Mouse (Mus musculus): ENCODE data around the gene Ppp1r37. TPM values are rescaled to one million over a fixed set of nuclear protein-coding genes. Genes with fewer than 3 reads are reported as not detected.
"Not testable (repeated sequence)": the region's sequence is repeated elsewhere in the genome, so short reads cannot be mapped to it uniquely, and the experiment has no call there.

The Ppp1r37 gene
- total RNA-seq, 1 experiment from 2014 or later = 14.9 TPM

DNA sequence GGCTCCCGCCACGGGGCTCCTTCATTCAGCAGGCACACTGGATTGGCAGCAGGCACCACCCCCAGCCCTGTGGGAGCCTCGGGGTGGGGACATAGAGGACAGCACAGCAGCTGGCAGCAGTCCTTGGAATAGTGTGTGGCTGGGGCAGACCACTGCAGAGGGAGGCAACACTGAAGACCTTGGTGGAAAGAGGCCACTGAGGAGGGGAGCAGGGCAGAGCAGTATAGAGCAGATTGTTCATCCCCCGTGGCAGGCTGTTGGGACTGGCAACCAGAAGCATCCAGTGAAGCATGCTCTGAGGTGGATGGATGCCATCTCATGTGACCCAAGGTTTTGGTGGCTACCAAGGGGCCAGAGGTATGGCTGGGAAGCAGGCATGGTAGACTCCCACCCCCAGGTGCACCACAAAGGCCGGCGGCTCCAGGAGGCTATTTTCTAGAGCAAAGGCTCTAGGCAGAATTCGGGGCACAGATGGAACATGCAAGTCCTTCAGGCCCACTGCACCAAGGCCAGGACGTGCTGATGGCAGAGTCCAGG, 20.7 kb downstream of the Ppp1r37 start:
- 0 out of 2 replicates have a peak, but pooled peaks have one; percentile 27 for ATAC-seq (replicated peaks; ENCODE audit: low read depth, poor library complexity, severe bottlenecking)

DNA sequence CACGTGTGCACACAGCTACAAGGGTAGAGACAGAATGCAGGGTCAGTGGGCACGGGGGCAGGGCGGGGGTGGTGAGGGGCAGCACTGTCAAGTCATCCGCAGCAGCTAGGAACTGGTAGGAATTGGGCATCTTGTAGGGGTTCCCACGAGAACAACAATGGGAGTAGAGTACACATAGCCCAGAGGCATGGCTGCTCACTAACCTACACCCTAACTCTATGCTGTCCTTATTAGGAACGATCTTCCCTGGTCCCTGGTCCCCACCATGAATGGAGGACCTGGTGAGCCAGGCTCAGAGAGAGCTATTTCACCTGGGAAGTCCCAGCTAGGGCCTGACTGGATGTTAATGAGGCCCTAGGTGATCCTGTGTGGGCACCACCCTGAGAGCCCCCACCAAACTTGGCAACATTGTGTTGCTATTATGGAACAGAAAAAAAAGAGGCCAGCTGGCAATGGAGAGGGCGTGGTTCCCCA, 21.2 kb downstream of the Ppp1r37 start:
- no peak for ATAC-seq (replicated peaks; ENCODE audit: low read depth, poor library complexity, severe bottlenecking)

DNA sequence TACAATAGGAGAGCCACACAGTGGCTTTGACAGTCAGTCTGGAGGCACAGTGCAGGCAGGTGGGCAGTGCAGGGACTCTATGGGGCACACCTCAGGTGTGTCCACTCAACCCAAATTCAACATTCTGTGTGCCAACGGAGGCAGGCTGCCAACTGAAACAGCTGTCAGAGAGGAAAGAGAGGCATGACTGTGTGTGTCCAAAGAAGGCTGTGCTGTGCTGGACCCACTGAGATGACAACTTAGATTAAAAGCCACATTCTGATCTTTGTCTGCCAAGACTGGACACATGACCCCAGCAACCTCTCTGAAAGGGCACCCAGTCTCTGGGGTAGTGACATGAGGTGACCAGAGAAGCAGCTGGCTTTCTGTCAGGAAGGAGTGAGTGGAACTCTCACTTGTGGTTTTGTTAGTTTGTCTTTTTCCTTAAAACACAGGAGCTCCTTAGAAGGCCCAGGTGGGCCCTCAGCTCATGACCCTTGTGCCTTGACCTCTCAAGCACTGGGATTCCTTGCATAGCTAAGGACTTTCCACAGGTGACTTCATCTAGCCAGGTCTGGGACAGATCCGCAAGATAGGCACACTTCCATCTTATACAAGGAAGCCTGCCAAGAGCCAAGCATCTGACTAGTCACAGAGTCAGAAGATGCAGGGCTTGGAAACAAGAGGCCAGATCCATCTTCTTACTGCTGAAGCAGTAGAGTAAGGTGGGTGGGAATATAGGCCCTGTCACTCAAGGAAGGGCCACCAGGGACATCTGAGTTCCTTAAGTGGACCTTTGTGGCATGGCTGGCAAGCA, 21.9 kb downstream of the Ppp1r37 start:
- no peak for ATAC-seq (replicated peaks; ENCODE audit: low read depth, poor library complexity, severe bottlenecking)

DNA sequence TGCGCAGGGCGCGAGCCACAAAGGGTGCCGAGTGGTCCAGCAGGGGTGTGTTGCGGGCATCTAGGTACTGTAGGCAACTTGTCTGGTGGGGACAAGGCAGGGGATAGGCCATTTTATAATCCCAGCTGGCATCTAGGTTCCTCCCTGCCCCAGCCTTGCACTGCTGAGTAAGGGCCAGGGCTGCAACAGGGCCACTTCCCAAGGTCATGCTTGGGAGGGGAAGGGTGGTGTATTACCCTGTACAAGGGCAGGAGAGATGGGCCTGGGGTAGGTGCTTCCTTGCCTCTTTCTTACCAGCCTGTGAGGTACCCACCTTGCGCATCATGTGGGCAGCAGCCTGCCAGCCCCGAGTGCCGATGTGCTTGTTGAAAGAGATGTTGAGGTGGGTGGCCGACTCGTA, 28.2 kb downstream of the Ppp1r37 start:
- ATAC-seq (replicated peaks; ENCODE audit: low read depth, poor library complexity, severe bottlenecking) = no peak

DNA sequence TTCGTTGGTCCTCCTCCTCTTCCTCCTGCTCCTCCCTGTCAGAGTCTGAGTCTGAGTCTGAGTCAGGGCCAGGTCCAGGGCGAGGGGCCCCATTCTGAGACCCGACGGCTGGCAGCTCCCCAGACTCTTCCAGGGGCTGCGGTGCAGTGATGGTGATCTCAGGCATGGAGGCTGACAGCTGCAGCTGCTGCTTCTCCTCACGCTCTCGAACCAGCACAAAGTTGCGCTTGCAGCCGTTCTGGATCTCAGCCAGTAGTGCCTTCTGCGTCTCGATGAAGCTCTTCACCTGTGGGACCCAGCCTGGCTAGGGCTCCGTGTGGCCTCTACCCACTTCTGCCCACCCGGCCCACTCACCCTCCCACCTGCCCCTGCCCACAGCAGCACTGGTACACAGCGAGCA, 30.6 kb downstream of the Ppp1r37 start:
- ATAC-seq (replicated peaks; ENCODE audit: low read depth, poor library complexity, severe bottlenecking) = no peak

DNA sequence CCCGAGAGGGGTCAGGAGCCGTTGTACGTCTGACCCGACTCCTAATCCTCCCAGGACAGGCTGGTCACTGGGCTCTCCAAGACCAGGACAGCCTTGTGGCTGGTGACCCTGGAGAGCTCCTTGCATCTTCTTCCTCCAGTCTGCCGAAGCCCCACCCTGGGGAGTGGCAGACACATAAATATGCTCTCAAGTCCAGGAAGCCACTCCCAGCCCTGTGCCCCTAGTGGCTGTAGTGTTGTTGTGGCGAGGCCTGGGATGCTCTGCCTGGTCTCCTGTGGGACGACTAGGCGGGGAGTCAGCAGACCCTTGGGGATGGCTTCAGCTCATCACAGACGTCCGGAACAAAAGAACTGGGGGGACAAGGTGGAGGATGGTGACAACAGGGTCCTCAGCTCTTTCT, 31.8 kb downstream of the Ppp1r37 start:
- ATAC-seq (replicated peaks; ENCODE audit: low read depth, poor library complexity, severe bottlenecking) = peak; percentile 39

DNA sequence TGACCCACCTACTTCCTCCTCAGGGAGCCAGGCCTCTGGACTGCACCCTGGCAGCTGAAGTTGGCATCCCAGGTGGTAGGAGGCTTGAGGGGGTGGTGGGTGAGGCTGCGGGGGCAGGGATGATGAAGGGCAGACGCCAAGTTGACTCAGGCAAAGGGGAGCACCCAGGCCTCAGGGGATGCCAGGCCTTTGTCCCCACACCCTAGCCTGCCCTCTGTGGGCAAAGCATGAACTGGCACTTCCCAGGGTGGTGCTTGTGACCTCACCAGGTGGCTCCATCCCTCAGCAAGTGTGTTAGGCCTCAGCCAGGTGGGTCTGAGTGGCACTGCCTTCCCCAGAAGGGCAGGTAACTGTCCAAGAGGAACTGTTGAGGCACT, 37.8 kb downstream of the Ppp1r37 start:
- no peak for ATAC-seq (replicated peaks; ENCODE audit: low read depth, poor library complexity, severe bottlenecking)

DNA sequence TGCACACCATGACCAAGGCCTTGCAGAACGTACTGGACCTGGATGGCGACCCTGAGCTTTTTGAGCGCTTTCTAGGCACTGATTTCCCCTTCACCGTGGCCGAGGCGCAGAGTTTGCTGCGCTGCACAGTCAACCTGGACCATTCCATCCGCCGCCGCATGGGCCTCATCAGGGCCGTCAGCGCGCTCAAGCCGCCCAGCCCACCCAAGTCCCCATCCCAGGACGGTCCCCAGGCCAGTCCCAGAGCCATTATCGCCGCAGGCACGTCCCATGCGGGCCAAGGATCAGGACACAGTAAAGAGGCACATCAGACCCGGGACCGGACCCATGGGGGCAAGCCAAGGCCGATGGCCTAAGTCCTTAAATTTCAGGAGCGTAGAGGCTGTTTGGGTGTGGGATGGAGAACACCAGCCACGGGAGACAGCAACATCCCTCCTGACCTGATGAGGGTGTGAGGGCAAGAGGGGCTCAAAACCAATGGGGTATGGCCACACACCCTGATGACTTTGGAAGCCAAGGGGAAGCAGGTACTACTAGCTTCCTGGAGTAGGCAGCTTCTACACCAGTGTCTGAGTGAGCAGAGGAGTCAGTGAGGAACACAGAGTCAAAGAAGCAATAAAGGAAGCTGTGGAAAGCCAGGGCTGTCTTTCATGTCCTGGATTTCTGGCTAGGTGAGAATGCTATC, 38.3 kb downstream of the Ppp1r37 start:
- no peak for ATAC-seq (replicated peaks; ENCODE audit: low read depth, poor library complexity, severe bottlenecking)

DNA sequence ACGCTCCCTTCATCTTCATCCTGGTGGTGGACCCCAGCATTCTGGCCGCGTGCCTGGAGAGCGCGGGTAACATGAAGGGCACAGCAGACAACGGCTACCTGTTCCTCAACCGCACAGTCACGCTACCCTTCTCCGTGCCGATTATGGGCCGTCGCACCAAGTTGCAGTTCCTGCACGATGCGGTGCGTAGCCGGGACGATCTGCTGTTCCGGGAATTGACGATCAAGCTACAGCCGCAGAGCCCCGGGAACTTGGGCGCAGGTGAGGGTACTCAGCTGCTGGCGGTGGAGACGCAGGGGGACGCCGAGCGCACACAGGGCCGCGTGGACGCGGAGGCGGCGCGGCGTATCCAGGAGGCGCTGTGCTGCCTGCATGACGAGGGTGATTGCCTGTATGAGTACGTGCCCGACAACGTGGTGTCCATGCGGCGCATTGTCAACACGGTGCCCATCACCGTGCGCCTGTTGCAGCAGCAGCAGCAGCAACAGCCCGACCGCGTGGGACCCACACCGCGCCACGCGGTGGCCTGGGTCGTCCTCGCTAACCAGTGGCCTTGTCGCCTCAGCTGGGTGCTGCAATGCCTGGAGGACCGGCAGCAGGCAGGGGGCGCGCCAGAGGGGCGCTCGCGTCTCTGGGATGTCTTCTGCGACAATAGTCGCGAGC, 39.0 kb downstream of the Ppp1r37 start:
- peak; percentile 43 for ATAC-seq (replicated peaks; ENCODE audit: low read depth, poor library complexity, severe bottlenecking)

DNA sequence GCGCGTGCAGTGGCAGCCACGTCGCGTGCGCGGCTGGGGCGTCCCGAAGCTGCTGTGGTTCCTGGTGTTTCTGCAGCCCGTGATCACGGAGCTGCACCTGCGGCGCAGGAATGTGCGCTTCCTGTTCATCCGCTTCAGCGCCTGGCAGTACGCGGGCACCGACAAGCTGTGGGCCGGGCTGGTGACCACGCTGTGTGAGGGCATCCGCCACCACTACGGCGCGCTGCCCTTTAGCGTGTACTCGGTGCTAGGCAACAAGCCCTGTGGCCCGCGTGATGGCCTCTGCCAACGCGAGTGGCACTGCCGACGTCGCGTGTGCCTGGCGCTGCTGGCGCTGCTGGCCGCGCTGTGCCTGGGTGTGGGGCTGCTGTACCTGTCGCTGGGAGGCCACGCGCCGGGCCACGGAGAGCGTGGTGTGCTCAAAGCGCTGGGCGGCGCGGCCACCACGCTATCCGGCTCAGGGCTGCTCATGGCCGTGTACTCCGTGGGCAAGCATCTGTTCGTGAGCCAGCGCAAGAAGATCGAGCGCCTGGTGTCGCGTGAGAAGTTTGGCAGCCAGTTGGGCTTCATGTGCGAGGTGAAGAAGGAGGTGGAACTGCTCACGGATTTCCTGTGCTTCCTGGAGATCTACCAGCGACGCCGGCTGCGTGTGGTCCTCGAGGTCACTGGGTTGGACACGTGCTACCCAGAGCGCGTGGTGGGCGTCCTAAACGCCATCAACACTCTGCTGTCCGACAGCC, 39.7 kb downstream of the Ppp1r37 start:
- peak; percentile 20 for ATAC-seq (replicated peaks; ENCODE audit: low read depth, poor library complexity, severe bottlenecking)

DNA sequence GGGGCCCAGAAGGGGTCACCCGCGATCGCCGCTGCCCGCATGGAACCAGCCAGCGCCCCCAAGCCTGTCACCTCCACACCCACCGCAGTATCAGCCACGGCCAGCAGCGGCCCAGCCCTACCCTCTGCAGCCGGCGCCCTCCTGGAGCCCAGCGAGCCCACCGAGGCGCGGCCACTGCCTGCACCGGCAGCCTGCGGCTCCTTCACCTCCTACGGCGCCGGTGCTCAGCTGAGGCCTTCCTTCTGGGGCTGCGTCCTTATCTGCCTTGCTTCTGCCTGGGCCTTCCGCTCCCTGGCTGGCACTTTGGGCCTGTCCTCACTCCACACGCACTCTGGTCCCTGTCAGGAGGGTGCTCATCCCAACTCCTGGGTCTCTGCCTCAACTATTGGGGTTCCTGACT, 42.8 kb downstream of the Ppp1r37 start:
- ATAC-seq (replicated peaks; ENCODE audit: low read depth, poor library complexity, severe bottlenecking) = 0 out of 2 replicates have a peak, but pooled peaks have one; percentile 4

DNA sequence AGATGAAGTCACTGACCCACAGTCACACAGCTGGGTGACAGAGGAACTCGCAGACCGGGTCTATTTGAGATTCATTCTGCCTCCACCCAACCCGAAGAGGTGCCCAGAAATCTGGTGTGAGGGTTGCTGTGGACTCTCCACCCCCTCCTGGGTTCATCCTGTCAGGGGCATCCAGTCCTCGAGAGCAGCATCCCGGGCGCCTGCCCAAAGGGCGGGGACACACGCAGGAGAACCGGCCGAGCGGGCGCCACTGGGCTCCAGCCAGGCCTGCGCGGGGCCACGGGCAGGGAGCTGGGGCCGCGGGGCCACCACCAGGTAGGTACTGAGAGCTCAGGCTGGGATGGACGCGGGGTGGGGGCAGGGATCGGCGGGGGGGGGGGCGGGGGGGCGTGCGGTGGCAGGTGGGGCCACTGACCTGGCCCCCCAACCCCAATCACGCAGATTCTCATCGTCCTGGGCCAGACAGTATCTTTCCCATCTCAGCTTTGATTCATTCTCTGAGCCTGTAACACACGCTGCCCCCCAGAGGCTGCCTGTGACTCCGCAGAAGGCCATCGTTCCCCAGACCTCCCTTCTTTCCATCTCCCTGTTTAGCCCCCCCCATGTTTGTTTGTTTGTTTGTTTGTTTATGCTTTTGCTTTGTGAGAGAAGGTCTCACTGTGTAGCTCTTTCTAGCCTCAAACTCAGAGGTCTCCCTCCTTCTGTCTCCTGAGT, 45.1 kb downstream of the Ppp1r37 start, which contains the start of gene Nkpd1:
Nkpd1 (plus strand) TSS at position 187 of the 714 bp plus-strand sequence.
- no peak for ATAC-seq (replicated peaks; ENCODE audit: low read depth, poor library complexity, severe bottlenecking)

DNA sequence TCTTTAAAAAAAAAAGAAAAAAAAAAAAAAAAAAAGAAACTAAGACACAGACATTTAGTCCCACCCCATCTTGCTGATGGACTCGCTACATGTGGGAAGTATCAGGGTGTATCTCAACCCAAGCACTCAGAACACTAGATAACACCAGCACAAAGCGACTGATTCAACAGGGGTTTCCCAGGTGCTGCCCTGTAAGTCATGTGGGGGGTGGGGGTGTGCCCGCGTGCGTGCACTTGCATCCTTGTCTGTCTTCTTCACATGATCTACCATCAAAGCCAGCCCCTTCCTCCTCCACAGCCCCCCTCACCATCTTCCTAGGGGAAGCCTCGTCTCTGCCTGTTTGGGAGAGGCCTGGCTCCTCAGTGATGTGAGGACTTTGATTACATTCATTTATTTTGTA, 50.5 kb downstream of the Ppp1r37 start:
- no peak for ATAC-seq (replicated peaks; ENCODE audit: low read depth, poor library complexity, severe bottlenecking)

DNA sequence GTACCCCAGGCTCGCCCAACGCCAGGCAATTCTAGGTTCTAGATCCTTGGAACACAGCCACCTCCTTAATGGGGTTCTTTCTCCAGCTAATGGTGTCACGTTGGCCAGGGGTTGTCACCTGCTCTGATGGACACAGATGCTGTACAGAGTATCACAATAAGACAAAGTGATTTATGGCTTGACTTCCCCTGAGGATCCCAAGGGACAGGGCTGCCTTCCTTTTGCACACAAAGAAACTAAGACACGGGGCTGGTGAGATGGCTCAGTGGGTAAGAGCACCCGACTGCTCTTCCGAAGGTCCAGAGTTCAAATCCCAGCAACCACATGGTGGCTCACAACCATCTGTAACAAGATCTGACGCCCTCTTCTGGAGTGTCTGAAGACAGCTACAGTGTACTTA, 50.9 kb downstream of the Ppp1r37 start:
- ATAC-seq (replicated peaks; ENCODE audit: low read depth, poor library complexity, severe bottlenecking) = not testable (repeated sequence)

DNA sequence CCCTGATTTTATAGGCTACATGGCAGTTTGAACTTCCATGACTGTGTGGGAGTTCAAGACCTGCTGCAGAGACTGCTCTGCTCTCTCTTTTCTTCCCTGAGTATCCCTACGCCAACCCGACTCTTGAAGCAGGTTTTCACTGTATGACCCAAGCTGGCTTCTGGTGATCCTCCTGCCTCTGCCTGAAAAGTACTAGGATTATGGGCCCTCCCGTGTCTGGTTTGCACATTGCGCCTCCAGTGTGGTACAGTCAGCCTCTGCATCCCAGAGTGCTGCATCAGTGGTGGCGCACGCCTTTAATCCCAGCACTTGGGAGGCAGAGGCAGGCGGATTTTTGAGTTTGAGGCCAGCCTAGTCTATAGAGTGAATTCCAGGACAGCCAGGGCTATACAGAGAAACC, 53.1 kb downstream of the Ppp1r37 start:
- ATAC-seq (replicated peaks; ENCODE audit: low read depth, poor library complexity, severe bottlenecking) = no peak

DNA sequence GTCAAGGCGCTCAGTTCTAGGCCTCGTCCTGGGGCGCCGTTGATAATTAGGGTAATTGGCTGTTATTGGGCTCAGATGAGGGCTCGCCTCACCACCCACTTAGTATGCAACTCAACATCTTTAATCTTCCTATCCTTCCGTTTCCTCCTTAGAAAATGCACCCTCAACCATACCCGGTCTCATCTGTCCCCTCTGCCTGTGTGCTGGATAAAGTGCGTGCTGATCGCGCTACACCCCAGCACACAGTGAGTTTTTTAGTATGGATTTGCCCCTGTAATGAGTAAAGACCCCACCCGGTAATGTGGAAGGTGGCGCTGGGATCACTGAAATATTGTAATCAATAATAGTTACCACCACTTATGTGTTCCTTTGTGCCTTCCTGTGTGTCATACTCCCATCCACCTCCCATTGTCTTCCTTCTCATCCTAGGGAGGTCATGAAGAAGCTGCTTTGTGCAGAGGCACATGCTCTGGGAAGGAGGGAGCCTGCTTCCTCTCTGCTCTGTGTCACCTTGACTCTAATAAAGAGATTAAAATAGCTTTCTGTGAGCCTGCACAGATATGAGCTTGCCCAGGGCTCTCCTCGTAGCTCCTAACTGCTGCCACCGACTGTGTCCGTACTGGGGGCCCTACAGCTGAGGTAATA, 53.8 kb downstream of the Ppp1r37 start:
- no peak for ATAC-seq (replicated peaks; ENCODE audit: low read depth, poor library complexity, severe bottlenecking)

DNA sequence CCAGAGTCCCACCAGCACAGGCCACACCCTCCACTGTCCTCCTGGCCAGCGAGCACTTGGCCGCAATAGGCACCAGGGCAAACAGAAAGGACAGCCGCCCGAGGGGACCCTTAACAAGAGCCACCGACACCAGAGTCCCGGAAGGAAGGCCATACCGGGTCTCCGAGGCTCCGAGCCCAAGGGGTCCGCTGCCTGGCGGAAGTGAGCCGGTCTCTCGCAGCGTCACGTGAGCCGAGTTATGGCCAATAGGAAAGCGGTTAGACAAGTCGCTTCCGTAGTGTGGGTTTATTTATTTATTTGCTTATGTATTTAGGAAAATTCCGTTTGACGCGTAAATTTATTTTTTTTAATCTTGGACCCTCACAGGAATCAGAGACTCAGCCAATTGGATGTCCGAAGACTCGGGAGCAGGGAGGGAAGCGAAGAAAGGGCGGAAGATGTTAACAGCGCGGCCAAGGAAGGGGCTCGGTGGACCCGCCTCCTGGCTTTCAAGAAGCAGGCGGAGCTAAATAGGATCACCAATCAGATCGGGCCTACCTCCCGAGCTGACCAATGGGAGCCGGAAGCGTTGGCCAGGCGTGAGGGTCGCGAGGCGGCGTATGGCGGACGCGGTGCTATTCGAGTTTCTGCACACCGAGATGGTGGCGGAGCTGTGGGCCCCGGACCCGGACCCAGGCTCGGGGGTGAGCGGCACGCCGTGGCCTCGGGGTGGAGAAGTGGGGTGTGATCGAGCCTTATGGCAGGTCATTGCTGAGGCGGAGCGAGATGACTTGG, 54.5 kb downstream of the Ppp1r37 start, which contains the start of the genes Bloc1s3 and Trappc6a:
Bloc1s3 (minus strand) TSS at position 218 of the 774 bp plus-strand sequence.
Trappc6a (plus strand) TSS at position 246 of the 774 bp plus-strand sequence.
- peak; percentile 91 for ATAC-seq (replicated peaks; ENCODE audit: low read depth, poor library complexity, severe bottlenecking)

DNA sequence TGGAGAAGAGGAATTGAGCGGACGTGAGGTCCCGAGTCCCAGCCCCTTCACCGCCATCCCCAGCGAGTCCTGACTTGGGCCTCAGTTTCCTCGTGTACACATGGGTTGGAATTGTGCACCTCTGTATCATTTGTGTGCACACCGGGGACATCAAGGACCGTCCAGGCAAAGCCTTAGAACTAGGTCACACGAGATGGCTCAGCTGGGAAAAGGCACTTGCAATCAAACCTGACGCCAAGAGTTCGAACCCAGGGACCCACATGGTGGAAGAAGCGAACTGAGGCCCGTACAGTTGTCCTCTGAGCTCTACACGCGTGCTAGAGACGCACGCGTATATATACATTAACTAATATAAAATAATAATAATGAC, 55.3 kb downstream of the Ppp1r37 start:
- no peak for ATAC-seq (replicated peaks; ENCODE audit: low read depth, poor library complexity, severe bottlenecking)
